Mouse (Mus musculus) neutrophil, adult 5-6 weeks (primary cell): ENCODE results near the gene Uba52. TPM values are rescaled to one million over a fixed set of nuclear protein-coding genes. Genes with fewer than 3 reads are reported as not detected.

Experiments used
- ATAC-seq: fragments of 151-379, 151-347 bp; 2 replicates; pipeline ENCODE4 v1.8.0; 2017; ENCODE audit warnings: mild to moderate bottlenecking, moderate TSS enrichment; ENCODE audit not compliant: insufficient number of reproducible peaks, poor library complexity, low FRiP score, severe bottlenecking; ENCODE audit errors: extremely low read depth
- total RNA-seq: library from RNA; stranded (forward); fragments of 200-1000 nt; gene quantifications from 2 replicates; pipeline ENCODE4 v1.2.3, GENCODE M21; 2017

The Uba52 gene
- total RNA-seq, 1 experiment from 2014 or later = 720 TPM

DNA sequence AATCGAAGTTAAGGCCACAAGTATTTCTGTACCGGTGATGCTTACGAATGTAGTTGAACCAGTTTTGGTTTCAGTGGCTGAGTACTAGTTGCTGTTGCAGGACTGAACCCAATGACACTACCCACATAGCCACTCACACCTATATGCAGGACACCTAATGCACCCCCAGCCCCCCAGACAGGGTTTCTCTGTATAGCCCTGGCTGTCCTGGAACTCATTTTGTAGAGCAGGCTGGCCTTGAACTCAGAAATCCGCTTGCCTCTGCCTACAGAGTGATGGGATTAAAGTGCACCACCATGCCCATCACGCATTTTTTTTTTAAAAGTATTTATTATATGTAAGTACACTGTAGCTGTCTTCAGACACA is 3.6 kb downstream of the Uba52 start:
- ATAC-seq = no peak

DNA sequence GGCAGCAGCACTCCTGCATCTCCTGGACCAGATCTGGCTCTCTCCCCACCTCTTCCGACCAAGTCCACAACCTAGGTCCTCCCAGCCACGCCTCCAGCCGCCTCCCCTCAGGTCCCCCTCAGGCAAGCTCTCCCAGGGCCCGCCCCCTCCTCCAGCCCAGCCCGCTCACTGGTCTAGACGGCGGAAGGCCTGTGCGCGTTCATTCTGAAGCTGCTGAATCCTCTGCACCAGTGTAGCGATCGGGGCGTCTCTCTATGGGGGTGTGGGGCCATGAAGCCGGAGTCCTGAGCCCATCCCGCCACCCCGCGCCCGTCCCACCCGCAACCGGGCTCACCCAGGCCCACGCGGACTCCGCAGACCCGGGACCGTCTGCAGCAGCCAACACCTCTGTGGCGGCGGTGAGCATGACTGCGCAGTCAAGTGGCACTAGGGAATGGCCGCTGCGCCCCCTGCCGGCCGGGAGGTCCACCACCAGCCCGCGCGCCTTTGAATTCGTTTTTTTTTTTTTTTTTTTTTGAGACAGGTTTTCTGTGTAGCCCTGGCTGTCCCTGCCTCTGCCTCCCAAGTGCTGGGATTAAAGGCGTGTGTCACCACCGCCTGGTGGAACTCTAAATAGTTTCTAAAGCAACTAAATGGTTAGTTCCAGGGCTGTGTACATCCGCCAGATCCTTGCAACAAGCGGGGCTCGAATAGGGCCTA is 4.1 kb downstream of the Uba52 start, which contains the start of gene Rex1bd:
Gene Rex1bd (minus strand): TSS at position 425 of the 699 bp plus-strand sequence.
- peak; percentile 56 for ATAC-seq

DNA sequence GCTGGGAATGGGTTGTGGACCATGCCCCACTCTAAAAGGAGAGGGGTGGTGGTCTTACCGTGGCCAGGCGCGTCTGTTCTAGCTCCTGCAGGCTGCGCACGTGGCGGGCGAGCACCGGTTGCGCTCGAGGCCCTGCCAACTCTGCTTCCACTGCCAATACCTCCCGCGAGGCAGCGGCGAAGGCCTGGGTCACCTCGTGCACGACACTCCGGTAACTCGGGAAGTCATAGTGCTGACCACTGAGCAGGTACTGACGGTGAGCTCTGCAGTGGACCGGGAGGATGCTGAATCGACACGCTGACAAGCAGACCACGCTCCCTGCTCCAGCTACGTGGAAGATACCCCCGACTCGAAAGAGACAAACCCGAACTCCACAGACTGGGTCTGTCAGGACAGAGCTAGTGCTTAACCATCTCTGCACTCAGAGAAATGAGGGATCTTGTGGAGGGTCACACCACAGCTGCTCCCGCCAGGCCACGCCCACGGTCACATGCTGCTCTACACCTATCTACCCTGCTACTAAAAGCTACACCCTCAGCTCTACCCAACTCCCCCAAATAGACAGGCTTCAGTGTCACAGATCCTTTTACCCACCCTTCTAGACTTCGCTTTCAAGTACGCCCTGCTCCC is 4.8 kb downstream of the Uba52 start:
- no peak for ATAC-seq

DNA sequence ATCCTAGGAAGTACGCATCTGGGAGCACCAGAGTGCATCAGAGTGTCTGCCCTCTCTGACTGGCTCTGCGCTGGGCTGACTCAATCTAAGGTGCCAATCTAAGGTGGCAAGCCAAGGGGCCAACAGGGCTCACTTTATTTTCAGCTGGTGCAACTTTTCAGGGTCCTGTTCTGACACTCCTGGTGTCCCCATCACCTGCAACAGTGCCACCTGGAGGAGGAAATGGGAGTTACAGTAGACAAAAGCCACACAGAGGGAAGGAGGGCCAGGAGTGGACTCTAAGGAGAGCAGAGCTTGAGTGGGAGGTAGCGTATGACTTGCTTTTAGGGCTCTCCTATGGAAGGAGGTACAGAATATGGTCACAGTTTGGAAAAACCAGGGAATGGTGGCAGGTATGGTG is 5.8 kb downstream of the Uba52 start:
- ATAC-seq = peak; percentile 39; the same call in 1 of the 2 replicates

DNA sequence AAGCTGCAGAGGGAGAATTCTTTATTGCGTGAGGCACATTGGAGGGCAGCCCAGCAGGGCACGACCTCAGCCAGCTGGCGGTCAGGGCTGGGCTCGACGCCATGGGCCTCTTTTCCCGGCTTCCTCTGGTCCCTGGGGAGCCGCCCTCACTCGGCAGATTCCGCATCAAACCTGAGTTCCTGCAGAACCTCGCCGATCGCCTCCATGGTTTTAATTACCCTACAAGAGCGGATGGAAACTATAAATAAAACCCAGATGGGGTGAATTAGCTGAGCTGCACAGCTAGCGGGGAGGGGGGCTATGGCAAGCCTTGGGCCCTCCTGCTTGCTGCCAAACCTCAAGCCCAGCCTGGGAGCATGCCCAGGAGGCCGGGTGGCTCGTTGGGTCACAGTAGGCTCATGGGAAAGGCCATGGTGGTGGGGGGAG is 6.3 kb downstream of the Uba52 start:
- no peak for ATAC-seq

DNA sequence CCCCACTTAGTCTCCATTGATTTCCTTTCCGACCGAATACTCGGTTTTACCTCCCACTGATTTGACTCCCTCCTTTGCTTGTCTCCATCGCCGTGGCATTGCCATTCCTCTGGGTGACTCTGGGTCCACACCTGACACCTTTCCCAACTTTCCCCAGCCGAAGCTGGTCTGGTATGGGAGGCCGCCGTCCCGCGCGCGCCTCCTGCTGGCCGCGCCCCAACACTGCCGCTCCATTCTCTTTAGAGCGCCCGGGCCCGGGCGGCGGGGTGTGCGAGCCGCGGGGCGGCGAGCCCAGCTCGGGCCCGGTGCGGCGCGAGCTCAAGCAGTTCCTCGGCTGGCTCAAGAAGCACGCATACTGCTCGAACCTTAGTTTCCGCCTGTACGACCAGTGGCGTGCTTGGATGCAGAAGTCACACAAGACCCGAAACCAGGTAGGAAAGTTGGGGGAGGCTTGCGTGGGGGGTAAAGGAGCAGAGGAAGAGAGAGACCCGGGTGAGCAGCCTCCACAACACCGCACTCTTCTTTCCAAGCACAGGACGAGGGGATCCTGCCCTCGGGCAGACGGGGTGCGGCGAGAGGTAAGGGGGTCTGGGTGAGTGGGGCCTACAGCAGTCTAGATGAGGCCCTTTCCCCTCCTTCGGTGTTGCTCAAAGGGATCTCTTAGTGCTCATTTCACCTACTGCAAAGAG is 7.4 kb downstream of the Uba52 start:
- no peak for ATAC-seq

DNA sequence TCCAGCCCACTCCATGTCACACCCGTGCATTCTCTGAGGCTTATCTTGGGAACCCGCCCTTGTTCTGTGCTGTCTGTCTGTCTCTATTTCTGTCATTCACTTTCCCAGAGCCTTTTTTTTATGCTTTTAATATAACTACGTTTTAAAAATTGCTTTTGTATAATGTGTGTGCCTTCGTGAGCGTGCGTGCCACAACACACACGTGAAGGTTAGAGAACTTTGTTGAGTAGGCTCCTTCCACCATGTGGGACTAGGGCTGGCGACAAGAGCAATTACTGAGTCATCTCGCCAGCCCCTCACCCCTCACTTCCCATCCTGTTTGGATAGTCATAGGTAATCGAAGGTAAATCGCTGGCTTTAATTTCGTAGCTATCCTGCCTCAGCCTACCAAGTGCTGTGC is 8.1 kb downstream of the Uba52 start:
- no peak for ATAC-seq

DNA sequence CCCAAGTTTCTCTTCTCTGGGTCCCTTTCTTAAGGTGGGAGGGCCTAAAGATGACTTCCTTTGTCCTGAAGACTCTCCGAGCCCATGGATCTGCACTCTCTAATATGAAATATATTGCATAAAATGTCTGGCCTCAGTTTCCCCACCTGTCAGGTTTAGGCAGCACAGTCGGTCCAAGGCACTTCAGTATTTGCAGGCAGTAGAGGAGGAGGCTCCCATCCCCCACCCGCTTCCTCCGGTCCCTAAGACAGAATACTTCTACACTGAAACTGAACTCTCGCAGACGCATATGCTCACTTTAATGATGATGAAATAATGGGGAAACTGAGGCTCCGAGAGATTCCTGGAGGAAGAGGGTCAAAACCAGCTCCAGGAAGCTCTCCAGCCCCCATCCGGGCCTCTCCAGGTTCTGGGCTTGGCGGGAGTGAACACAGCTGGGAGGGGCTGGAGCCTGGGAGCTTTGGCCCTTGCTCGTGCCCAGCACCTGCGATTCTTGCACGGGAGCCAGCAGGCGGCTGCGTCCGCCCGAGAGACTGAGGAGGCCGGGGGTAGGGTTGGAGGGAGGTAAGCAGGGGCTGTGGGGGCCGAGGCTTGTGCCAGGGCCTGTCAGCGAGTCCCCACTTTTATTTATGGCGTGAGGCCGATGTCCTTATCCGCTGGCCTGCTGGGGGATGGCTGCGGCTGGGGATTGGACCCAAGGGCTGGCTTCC is 8.6 kb downstream of the Uba52 start:
- no peak for ATAC-seq

DNA sequence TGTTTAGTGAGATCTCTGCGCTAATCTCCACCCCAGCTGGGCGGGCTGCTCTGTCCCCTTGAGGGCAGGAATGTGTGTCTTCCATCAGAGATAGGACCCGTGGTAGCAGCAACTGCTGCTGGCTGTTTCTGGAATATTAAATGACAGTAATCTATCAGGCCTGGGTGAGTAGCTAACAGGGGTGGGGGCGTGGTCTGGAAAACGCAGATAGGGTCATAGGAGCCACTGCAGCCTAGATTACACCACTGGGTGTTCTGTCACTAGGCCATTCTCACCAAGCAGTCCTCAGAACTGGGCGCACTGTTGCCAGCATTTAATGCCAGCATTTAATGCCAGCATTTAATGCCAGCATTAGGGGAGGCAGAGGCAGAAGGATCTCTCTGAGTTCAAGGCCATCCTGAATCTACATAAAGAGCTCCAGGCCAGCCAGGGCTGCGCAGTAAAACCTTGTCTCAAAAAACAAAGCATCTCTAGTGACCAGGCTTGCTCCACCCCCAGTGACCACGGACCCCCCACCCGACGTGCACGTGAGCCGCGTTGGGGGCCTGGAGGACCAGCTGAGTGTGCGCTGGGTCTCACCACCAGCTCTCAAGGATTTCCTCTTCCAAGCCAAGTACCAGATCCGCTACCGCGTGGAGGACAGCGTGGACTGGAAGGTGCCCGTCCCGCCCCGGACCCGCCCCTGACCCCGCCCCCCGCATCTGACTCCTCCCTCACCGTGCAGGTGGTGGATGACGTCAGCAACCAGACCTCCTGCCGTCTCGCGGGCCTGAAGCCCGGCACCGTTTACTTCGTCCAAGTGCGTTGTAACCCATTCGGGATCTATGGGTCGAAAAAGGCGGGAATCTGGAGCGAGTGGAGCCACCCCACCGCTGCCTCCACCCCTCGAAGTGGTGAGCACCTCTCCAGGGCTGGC is 10.0 kb downstream of the Uba52 start:
- peak; percentile 33; the same call in 1 of the 2 replicates for ATAC-seq

DNA sequence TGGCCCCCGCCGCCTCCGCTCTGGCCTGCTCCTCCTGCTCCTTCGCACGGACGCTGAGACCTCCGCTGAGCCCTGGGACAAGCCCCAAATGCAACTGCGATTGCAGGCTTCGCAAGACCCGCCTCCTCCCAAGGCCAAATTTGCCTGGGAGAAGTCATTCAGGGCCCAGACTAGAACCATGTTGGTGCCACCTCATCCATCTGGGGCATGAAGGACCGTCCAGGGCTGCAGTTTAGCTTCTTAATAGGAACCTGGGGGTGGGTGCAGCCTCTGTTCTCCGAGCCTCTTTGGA is 14.9 kb downstream of the Uba52 start:
- ATAC-seq = no peak

DNA sequence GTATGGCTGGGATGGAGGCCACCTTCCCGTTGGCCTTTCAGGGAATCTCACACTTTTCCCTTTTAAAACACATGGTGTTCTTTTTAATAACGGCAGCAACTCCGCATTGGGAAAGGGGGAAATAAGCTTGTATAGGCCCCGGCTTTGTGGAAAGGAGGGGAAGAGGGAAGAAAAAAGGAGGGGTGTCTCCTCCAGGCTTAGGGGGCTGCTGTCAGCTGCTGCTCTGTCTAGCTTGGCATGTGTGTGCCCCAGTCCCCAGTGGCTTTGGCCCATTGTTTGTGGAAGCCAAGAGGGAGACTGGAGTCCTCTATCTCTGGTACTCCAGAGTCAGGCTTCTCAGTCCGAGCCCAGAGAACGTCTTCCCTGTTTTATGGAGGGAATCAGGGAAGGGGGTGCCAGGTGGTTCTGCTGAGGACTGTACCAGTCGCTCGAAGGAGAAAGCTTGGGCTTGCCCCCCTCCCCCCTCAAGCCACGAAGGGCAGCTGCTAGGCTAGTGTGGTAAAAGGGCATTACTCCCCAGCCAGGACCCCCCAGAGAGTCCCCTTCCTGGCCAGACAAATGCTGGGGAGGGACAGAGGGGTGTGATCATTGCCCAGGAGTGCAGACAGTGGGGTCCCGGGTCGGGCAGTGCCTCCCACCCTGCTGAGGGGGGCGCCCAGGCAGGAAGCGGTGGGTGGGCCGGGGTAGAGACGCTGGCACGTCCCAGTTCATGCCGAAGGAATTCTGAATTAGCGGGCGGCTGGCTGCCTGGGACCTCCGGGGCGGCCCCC is 15.4 kb downstream of the Uba52 start:
- ATAC-seq = no peak

DNA sequence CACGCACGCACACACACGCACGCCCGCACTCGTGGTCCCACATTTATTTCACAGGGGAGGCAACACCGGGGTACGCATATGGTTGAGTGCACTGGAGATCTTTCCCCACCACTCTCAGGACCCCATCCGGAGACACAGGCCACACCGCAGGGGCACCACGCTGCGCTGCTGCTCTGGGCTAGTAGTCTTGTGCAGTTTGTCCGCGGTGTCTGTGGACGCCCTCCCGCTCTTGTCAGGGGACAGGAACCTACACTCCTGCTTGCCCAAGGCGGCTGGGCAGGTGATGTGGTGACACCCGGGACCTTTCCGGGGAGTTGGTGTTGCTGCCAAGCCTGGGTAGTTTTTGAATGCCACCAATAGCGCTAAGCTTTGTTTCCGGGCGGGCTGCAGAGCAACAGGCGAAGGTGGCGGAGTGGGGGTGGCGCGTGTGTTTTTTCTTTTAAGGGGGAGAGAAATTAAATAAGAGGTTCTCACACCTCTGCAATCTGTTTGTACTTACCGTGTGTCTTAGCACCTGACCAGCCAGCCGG is 16.1 kb downstream of the Uba52 start:
- 0 out of 2 replicates have a peak, but pooled peaks have one; percentile 17 for ATAC-seq

DNA sequence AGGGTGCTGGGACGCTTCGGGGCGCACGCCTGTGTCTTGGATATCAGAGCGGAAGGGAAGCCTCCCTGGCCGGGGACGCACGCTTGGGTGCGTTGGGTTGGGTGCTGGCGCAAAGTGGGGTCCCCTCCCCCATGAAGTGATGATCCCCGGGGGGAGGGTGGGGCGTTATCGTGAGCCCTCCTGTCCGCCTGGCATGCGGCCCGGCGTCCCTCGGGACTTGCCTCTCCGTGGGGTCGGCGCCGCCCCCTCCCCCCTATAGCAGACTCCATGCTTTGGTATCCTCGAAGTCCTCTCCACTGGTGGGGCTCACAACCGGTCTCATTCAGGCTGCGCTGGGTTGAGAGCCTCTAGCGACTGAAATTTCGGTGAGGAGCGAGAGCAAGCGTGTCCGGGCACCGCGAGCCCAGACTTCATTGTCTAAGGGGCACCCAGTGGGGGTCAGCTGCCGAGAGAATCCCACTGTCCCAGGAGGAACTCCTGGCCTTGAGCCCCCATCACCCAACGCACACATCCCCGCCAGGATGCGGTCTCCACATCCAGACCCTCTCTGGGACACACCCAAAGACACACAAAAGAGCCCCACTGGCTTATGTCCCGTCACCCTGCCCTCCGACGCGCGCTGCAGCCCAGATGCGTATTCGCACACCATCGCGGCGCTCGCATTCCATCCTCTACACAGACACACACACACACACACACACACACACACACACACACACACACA is 16.7 kb downstream of the Uba52 start:
- ATAC-seq = no peak

DNA sequence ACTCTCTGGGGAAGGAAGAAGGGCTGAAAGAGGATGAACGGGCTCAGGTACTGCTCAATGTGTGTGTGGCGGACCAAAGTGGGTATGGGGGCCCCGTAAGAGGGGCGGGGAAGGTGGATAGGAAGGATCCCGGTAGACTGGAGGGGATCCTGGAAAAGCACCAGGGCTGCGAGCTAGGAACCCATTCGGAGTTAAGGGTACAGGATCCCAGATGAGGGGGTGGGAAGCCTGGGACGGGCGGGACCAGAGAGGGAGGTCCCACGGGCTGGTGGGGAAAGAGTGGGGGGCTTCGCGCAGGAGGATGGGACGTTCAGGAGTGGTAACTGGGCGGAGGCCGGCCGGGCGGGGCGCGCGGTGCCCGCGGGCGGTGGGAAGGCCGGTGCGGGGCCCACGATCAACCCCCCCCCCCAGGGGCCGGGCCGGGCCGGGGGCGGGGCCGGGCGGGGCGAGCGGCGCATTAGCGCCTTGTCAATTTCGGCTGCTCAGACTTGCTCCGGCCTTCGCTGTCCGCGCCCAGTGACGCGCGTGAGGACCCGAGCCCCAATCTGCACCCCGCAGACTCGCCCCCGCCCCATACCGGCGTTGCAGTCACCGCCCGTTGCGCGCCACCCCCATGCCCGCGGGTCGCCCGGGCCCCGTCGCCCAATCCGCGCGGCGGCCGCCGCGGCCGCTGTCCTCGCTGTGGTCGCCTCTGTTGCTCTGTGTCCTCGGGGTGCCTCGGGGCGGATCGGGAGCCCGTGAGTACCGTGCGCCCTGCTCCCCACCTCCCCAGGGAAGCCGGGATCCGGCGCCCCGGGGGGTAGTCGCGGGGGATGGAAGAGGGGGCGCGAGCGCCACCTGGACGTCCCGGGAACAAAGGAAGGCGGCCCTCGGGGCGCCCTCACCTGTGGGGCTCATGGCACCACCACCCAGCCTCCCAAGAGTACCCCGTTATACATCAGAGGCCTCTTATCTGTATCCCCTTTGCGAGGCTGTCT is 17.6 kb downstream of the Uba52 start, which contains the start of gene Crlf1:
Gene Crlf1 (plus strand): TSS at position 495 of the 977 bp plus-strand sequence.
- no peak for ATAC-seq

DNA sequence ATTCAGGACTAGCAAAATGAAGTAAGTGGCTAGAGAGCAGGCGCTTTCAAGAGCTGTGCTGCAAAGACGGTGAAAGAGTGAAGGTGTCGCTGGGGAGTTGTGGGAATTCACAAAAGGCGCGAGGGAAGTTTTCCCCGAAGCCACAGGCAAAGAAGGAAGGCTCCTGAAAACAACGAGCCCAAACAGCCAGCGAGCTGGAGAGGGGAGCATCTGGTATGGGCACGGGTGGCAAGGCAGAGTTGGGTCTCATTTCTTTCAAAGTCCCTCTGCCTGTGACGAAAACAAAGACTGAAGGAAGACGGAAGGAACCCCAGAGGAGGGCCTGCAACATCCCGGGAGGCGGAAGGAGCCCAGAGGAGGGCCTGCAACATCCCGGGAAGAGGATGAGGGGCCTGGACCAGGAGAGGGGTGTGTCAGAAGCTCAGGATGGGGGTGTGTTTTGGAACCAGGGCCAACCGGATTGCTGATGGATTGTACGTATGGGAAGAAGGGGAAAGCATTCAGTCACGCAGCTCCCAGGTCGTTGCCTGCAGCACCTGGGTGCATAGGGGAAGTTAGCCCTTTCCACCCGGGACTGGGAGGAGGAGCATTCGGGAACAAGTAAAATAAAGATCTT is 19.6 kb downstream of the Uba52 start:
- no peak for ATAC-seq
